Mouse (Mus musculus) intestine, embryonic 15.5 days (tissue): ENCODE results near the gene Fancd2. TPM values are rescaled to one million over a fixed set of nuclear protein-coding genes. Genes with fewer than 3 reads are reported as not detected.
A peak's percentile ranks its signal among the peaks of the same experiment; 100 is the strongest.

Source experiments
- ATAC-seq: fragments of 200-750 bp; cut with Nextera tagmentation; 2 replicates; pipeline ENCODE4 v1.8.0; 2017; ENCODE audit warnings: moderate TSS enrichment, moderate library complexity
- H3K27ac ChIP-seq: fragments of 300-500 bp; sonication (generic); 2 replicates; pipeline ENCODE4 v1.5.1; 2015; ENCODE audit warnings: mild to moderate bottlenecking, inconsistent platforms
- H3K27me3 ChIP-seq: fragments of 300-500 bp; sonication (generic); replicated peaks from 2 replicates; pipeline ENCODE4 v1.6.1; 2015; ENCODE audit warnings: inconsistent platforms
- H3K36me3 ChIP-seq: fragments of 300-500 bp; sonication (generic); 2 replicates; pipeline ENCODE4 v1.6.1; 2015; ENCODE audit warnings: inconsistent platforms
- H3K4me1 ChIP-seq: fragments of 300-500 bp; sonication (generic); replicated peaks from 2 replicates; pipeline ENCODE4 v1.6.1; 2015; ENCODE audit warnings: inconsistent platforms
- H3K4me2 ChIP-seq: fragments of 300-500 bp; sonication (generic); replicated peaks from 2 replicates; pipeline ENCODE4 v1.6.1; 2015; ENCODE audit warnings: mild to moderate bottlenecking, inconsistent platforms
- H3K4me3 ChIP-seq: fragments of 300-500 bp; sonication (generic); replicated peaks from 2 replicates; pipeline ENCODE4 v1.5.1; 2015; ENCODE audit warnings: inconsistent platforms
- H3K9ac ChIP-seq: fragments of 300-500 bp; sonication (generic); 2 replicates; pipeline ENCODE4 v1.6.1; 2015; ENCODE audit warnings: inconsistent platforms
- H3K9me3 ChIP-seq: fragments of 300-500 bp; sonication (generic); 2 replicates; pipeline ENCODE4 v1.6.1; 2016; ENCODE audit warnings: inconsistent platforms
- WGBS: fragments of 180-500 bp; shearing (Covaris S2); methylation state at CpG from one replicate; pipeline ENCODE4 v1.1.7; 2015; 5-methylcytosine and 5-hydroxymethylcytosine counted together
- polyA plus RNA-seq: library from polyadenylated mRNA; unstranded; fragments of >200 nt; fragmentation: Nextera tagmentation; extraction: Ambion mirVana; gene quantifications from 2 replicates; pipeline ENCODE4 v1.2.1, GENCODE M21; 2015

Fancd2 gene
- polyA plus RNA-seq, 1 experiment from 2014 or later = 10.3 TPM

GRCm38 (mm10) chr6:113501388-113502084 is 29.9 kb upstream of the Fancd2 start, which contains the start of gene Prrt3:
Gene Prrt3 (minus strand): TSS chr6:113501931.
- peak within 1 kb of the TSS; percentile 32; the same call in 1 of the 2 replicates for H3K9ac ChIP-seq
- H3K4me3 ChIP-seq = peak within 1 kb of the TSS; percentile 37
- H3K36me3 ChIP-seq = no peaks in the 10 kb centered on the region
- ATAC-seq = 0 out of 2 replicates have a peak, but pooled peaks have one; percentile 39
- WGBS = 4% methylated on average over 32 of the region's 32 CpGs
- H3K4me2 ChIP-seq = peak within 1 kb of the TSS; percentile 71
- H3K27ac ChIP-seq = no peak within 1 kb of the TSS
- peaks cover 6% of the 10 kb centered on the region for H3K4me1 ChIP-seq
- no peaks in the 10 kb centered on the region for H3K9me3 ChIP-seq
- peaks cover 27% of the 10 kb centered on the region for H3K27me3 ChIP-seq

GRCm38 (mm10) chr6:113502801-113503200 is 28.7 kb upstream of the Fancd2 start:
- no peaks in the 10 kb centered on the region for H3K9me3 ChIP-seq
- no peak overlapping the region for H3K4me2 ChIP-seq
- 87% methylated on average over 2 of the region's 2 CpGs for WGBS
- H3K27me3 ChIP-seq = peaks cover 19% of the 10 kb centered on the region
- peaks cover 6% of the 10 kb centered on the region for H3K4me1 ChIP-seq
- no peak for ATAC-seq
- no peak overlapping the region for H3K9ac ChIP-seq
- no peak overlapping the region for H3K27ac ChIP-seq
- H3K36me3 ChIP-seq = no peaks in the 10 kb centered on the region
- no peak overlapping the region for H3K4me3 ChIP-seq

- H3K36me3 ChIP-seq = no peaks in the 10 kb centered on the region
- H3K27ac ChIP-seq = no peak overlapping the region
- H3K9ac ChIP-seq = no peak overlapping the region
- WGBS = 88% methylated on average over 1 of the region's 1 CpGs
- peaks cover 13% of the 10 kb centered on the region for H3K27me3 ChIP-seq
- no peak overlapping the region for H3K4me2 ChIP-seq
- H3K9me3 ChIP-seq = no peaks in the 10 kb centered on the region
- peaks cover 6% of the 10 kb centered on the region for H3K4me1 ChIP-seq
- no peak for ATAC-seq
- H3K4me3 ChIP-seq = no peak overlapping the region
These were observed 25.8 kb upstream of the Fancd2 start for GRCm38 (mm10) chr6:113505689-113506088.

DNA sequence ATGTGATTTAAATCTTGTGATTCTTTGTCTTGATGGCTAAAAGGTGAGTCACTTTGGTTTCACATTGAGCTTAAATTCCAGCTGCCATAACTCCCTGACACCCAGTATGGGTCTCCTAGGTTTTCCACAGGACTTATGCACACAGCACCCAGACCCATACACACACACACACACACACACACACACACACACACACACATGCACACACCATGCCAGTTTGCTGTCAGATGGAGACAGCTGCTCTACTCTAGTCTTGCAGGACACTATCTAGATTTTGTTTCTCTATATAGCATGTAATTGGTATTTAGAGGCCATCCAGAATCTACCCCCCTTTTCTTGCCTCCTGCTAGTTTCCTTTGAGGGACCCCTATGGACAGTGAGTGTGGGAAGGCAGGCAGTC is 24.4 kb upstream of the Fancd2 start:
- no peaks in the 10 kb centered on the region for H3K9me3 ChIP-seq
- no peaks in the 10 kb centered on the region for H3K27me3 ChIP-seq
- H3K4me3 ChIP-seq = no peak overlapping the region
- H3K4me1 ChIP-seq = no peaks in the 10 kb centered on the region
- no peak overlapping the region for H3K4me2 ChIP-seq
- no peaks in the 10 kb centered on the region for H3K36me3 ChIP-seq
- H3K27ac ChIP-seq = no peak overlapping the region
- no peak overlapping the region for H3K9ac ChIP-seq
- no peak for ATAC-seq

DNA sequence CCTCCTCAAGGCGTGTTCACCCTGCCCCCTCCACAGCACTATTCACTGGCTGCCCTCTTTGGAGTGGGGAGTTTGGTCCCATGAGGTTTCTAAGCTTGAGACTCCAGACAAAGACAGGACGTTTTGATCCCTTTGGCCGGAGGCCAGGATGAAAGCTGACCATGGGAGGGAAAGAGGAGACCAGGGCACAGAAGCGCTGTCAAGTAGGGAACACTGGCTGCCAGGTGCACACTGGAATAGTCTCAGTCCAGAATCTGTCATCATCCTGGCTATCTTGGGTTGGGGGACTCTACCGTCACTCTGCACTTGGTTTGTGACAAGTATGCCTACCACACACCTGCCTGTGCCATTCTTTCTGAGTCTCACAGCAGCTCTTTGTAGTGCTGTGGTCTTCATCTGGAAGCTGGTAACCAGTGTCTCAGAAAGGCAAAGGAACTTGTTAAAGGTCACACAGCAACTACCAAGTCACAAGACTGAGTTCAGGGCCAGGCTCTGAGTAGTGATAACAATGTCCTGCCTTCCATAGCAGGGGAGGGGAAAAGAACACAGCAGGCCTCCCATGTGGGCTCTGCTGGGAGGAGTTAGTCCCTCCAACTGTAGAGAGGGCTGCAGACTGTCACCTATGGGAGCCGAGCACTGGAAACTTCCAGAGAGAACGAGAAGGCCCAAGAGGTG is 23.1 kb upstream of the Fancd2 start:
- Histone ChIP-seq H3K9ac (no peak overlapping the region), H3K9me3 (no peaks in the 10 kb centered on the region), H3K4me1 (no peaks in the 10 kb centered on the region), H3K27me3 (no peaks in the 10 kb centered on the region), H3K36me3 (0 out of 2 replicates have a peak, but pooled peaks cover 4% of the 10 kb centered on the region), H3K27ac (no peak overlapping the region), H3K4me2 (no peak overlapping the region), H3K4me3 (no peak overlapping the region)
- no peak for ATAC-seq
- 66% methylated on average over 7 of the region's 7 CpGs for WGBS

DNA sequence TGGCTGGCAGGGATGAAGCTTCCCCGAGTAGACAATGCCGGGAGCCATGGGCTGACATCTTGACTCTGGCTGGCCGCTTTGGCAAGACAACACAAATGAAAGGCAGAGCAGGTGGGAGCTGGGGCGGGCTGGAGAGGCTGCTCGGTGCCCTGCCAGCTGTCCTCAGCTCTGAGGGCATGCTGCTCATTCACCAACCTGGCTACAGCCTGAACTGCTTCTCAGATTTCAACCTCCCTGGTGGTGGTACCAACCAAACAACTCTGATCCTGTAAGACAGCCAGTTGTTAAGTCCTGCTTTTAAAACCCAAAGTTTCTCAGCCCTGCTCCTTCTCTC is 22.6 kb upstream of the Fancd2 start:
- Histone ChIP-seq H3K4me2 (no peak overlapping the region), H3K4me1 (no peaks in the 10 kb centered on the region), H3K4me3 (no peak overlapping the region), H3K36me3 (0 out of 2 replicates have a peak, but pooled peaks cover 9% of the 10 kb centered on the region), H3K27me3 (no peaks in the 10 kb centered on the region), H3K9me3 (no peaks in the 10 kb centered on the region), H3K27ac (no peak overlapping the region), H3K9ac (no peak overlapping the region)
- WGBS = 41% methylated on average over 5 of the region's 5 CpGs
- ATAC-seq = no peak

DNA sequence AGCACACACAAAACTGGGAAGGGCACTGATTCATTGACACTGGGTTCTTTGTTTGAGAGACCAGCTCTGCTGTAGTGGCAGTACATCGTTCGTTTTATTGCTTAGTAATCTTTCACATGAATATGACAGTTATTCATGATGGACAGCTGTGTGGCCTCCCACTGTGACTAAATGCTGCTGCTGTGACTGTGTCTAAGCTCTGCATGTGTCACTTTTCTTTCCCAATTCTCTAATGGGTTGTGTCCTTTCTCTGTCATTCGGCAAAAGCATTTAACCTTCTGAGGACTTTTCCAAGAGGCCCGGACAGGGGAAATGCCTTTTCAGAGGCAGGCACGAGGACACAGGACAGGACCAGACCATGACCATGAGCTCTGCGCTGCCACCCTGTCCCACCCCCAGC is 17.5 kb upstream of the Fancd2 start:
- Histone ChIP-seq H3K27me3 (no peaks in the 10 kb centered on the region), H3K27ac (no peak overlapping the region), H3K36me3 (peaks cover 49% of the 10 kb centered on the region), H3K9ac (no peak overlapping the region), H3K4me3 (no peak overlapping the region), H3K9me3 (no peaks in the 10 kb centered on the region), H3K4me2 (no peak overlapping the region), H3K4me1 (no peaks in the 10 kb centered on the region)
- ATAC-seq = peak; percentile 20; the same call in 1 of the 2 replicates
- 87% methylated on average over 6 of the region's 6 CpGs for WGBS

DNA sequence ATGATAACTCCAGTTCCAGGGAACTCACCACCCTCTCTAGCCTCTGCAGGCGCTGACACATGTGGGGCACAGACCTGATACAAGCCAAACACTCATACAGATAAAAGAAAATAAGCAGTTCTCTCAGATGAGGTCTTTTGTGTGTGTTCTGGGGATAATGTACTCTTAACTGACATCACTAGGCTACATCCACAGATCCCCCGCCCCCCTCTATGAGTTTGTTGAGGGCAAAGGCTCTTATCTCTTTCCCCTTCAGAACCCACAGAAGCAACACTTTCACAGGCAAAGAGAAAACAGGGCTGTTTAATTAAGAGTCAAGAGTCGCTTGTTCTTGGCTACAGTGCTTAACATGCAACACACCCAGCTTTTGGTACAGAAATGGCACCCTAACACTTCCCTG is 16.9 kb upstream of the Fancd2 start:
- 96% methylated on average over 3 of the region's 3 CpGs for WGBS

GRCm38 (mm10) chr6:113517434-113518080 is 13.9 kb upstream of the Fancd2 start:
- no peak overlapping the region for H3K4me2 ChIP-seq
- H3K36me3 ChIP-seq = peaks cover 65% of the 10 kb centered on the region
- no peak overlapping the region for H3K27ac ChIP-seq
- no peaks in the 10 kb centered on the region for H3K4me1 ChIP-seq
- ATAC-seq = no peak
- no peak overlapping the region for H3K9ac ChIP-seq
- no peaks in the 10 kb centered on the region for H3K27me3 ChIP-seq
- H3K9me3 ChIP-seq = no peaks in the 10 kb centered on the region
- WGBS = 91% methylated on average over 8 of the region's 8 CpGs
- no peak overlapping the region for H3K4me3 ChIP-seq

More for the DNA sequence above, 16.9 kb upstream of the Fancd2 start:
- H3K9me3 ChIP-seq = no peaks in the 10 kb centered on the region
- no peak overlapping the region for H3K27ac ChIP-seq
- H3K4me3 ChIP-seq = no peak overlapping the region
- no peak overlapping the region for H3K9ac ChIP-seq
- no peak for ATAC-seq
- H3K27me3 ChIP-seq = no peaks in the 10 kb centered on the region
- no peaks in the 10 kb centered on the region for H3K4me1 ChIP-seq
- H3K36me3 ChIP-seq = peaks cover 55% of the 10 kb centered on the region
- no peak overlapping the region for H3K4me2 ChIP-seq

DNA sequence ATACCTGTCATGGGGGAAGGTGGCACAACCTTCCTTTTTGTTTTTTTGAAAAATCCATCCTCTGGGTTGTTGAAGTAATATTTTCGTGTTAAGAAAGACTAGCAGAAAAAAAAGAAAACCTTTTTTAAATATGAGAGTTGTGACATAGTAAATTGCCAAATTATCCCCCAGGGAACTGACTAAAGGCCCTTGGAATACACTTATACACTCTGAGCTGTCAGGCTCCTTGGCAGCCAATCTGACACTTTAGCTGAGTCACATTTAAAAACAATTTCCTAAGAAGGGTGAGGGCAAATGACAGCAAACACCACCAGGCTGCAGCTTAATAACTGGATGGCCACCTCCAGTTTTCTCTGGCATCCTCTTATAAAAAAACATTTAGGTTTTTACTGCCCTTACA is 9.2 kb upstream of the Fancd2 start:
- no peaks in the 10 kb centered on the region for H3K27me3 ChIP-seq
- whole genome bisulfite sequencing = 88% methylated on average over 1 of the region's 1 CpGs
- no peak overlapping the region for H3K9ac ChIP-seq
- no peak overlapping the region for H3K4me3 ChIP-seq
- ATAC-seq = no peak
- H3K27ac ChIP-seq = no peak overlapping the region
- no peaks in the 10 kb centered on the region for H3K4me1 ChIP-seq
- peaks cover 33% of the 10 kb centered on the region for H3K36me3 ChIP-seq
- no peaks in the 10 kb centered on the region for H3K9me3 ChIP-seq
- H3K4me2 ChIP-seq = no peak overlapping the region

- Histone ChIP-seq H3K4me2 (no peak overlapping the region), H3K36me3 (peaks cover 24% of the 10 kb centered on the region), H3K9me3 (no peaks in the 10 kb centered on the region), H3K4me1 (no peaks in the 10 kb centered on the region), H3K27me3 (no peaks in the 10 kb centered on the region), H3K27ac (no peak overlapping the region), H3K4me3 (no peak overlapping the region), H3K9ac (no peak overlapping the region)
- no peak for ATAC-seq
- 84% methylated on average over 8 of the region's 8 CpGs for WGBS
These were observed 8.1 kb upstream of the Fancd2 start for GRCm38 (mm10) chr6:113523420-113523819.

DNA sequence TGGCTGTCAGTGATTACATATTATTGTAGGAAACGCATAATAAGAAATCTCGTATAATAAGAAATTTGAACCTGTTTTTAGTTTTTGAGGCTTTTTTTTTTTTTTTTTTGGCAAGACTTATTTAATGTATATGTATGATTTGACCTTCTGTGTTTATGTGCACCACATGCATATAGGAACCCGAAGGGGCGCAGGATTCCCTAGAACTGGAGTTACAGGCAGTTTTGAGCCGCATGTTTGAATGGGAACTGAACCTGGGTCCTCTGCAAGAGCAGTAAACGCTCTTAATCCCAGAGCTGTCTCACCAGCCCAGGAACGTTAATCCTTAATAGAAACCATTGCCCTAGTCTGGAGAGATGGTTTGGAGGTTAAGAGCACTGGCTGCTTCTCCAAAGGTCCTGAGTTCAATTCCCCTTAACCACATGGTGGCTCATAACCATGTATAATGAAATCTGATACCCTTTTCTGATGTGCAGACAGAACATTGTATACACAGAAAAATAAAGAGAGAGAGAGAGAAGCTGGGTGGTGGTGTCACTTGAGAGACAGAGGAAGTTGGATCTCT is 440 bp downstream of the Fancd2 start:
- Histone ChIP-seq H3K9ac (peak overlapping the region; percentile 81), H3K27ac (peak overlapping the region; percentile 73; the same call in 1 of the 2 replicates), H3K27me3 (no peaks in the 10 kb centered on the region), H3K4me2 (peak overlapping the region; percentile 69), H3K9me3 (no peaks in the 10 kb centered on the region), H3K4me3 (peak overlapping the region; percentile 89), H3K36me3 (peaks cover 2% of the 10 kb centered on the region; the same call in 1 of the 2 replicates), H3K4me1 (peaks cover 9% of the 10 kb centered on the region)
- WGBS = 3% methylated on average over 7 of the region's 7 CpGs
- peak; percentile 38; the same call in 1 of the 2 replicates for ATAC-seq
